Mouse (Mus musculus) gastrocnemius, postnatal 14 days (tissue): ENCODE results near the gene Tinagl1. TPM values are rescaled to one million over a fixed set of nuclear protein-coding genes. Genes with fewer than 3 reads are reported as not detected.

Experiments
- DNase-seq: peaks from one replicate; pipeline ENCODE4 v3.0.0; 2021; ENCODE audit warnings: mixed read lengths
- intact Hi-C: fragments of 180-260 bp; cut with DNase I; formaldehyde crosslinking; loops from one replicate; pipeline ENCODE4 v1.15.1; 2025; ENCODE audit warnings: low total_unique reads
- total RNA-seq, 2 experiments: library from RNA; stranded (reverse); gene quantifications; 2 replicates each; pipeline ENCODE4 v1.2.3; 2021

The Tinagl1 gene
- total RNA-seq, 2 experiments from 2014 or later: 29.3 to 39.2 TPM

- intact Hi-C loops: loop anchor here (10.0 kb wide), 2 partner anchors 147 to 217 kb away; no protein-coding TSS in a partner anchor
- DNase-seq: no peak
Observed at GRCm38 (mm10) chr4:130181886-130182285, 7.0 kb upstream of the Tinagl1 start.

DNA sequence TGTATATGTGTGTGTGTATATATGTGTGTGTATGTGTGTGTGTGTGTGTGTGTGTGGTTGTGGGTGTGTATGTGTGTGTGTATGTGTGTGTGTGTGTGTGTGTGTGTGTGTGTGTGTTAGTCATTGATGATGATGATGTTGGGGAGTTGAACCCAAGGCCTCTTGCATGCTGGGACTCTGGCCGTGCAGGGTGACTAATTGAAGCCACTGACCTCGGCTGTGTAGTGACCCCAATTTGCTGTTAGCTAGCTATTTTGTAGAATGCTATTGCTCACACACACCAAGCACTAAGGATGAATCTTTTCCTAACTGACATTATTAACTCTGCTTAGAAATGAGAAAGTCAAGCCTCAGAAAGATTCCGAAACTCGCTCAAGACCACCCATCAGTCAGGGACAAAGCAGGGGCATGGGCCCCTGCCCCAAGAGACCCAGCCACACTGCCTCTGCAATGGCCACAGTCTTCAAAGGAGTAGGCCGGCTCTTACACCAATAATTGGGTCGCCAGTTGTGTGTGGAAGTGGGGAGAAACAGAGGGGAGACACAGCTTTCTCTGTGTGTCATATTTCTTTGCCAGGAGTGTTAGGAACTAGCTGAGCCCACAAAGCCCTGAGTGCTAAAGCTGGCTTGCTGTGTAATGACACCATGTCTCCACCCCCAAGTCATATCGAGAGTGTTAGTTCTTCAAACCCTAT lies 6.1 kb upstream of the Tinagl1 start:
- no peak for DNase-seq
- intact Hi-C loops: loop anchor here (10.0 kb wide), 2 partner anchors 146 to 216 kb away; no protein-coding TSS in a partner anchor

GRCm38 (mm10) chr4:130179876-130180275 lies 5.0 kb upstream of the Tinagl1 start:
- intact Hi-C loops: loop anchor here (10.0 kb wide), 2 partner anchors 145 to 215 kb away; no protein-coding TSS in a partner anchor
- no peak for DNase-seq

DNA sequence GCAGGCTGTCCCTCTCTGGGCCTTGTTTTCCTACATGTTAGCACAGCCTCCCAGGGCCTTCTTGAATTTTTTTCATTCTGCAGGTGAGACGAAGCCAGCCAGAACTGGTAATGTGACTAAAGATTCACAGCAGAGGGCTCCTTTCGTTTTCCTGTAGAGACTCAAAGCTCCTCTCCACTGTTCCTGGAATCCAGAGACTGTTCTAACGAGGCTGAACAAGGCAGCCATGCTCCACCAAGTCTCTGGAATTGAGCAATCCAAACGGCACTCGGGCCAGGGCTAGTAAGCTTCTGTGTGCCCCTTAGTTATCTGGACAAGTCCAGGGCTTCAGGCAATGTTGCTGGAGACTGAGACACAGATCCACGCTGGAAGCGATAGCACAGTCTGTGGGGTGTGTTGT lies 2.6 kb upstream of the Tinagl1 start:
- intact Hi-C loops: no loop called here
- no peak for DNase-seq

- intact Hi-C loops: no loop called here
Observed at GRCm38 (mm10) chr4:130177087-130177486, 2.2 kb upstream of the Tinagl1 start.

GRCm38 (mm10) chr4:130176156-130176720 lies 1.3 kb upstream of the Tinagl1 start:
- intact Hi-C loops: no loop called here
- no peak for DNase-seq

More at GRCm38 (mm10) chr4:130177087-130177486, 2.2 kb upstream of the Tinagl1 start:
- DNase-seq: no peak

GRCm38 (mm10) chr4:130174335-130175031 lies 439 bp downstream of the Tinagl1 start:
- intact Hi-C loops: no loop called here
- DNase-seq: peak; percentile 37

- intact Hi-C loops: no loop called here
- no peak for DNase-seq
Observed at GRCm38 (mm10) chr4:130173911-130174311, 1.0 kb downstream of the Tinagl1 start.

DNA sequence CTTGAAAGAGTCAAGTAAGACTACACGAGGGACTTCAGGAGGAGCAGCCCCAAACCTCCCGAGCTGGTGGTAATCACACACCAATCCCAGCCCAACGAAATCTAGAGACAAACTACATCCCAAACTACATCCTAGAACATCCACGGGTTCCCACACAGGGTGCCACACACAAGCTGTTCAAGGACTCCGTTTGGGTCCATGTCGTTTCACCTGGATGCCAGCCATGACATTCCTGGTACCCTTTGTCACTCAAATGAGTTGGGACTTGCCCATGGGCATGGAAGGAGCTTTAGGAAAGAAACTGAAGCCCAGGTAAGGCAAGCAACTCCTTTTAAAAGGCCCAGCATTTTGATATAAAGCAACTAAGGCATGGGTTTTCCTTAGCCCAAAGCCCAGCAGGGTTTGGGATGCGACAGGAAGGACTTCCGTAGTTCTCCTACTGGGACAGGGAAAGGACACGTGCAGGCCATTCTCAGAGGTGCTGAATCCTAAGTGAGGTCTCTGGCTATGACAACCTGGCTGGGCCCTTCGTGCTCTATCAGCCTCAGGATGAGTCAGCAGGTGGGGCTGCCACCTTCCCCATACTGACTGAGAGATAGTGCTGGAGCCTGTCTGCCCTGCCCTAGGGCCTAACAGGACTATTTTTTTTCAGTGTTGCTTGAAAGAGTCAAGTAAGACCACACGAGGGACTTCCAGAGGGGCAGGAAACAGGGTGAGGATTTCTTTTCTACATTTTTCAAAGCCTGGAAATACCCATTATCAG lies 1.7 kb downstream of the Tinagl1 start:
- intact Hi-C loops: no loop called here
- DNase-seq: no peak

DNA sequence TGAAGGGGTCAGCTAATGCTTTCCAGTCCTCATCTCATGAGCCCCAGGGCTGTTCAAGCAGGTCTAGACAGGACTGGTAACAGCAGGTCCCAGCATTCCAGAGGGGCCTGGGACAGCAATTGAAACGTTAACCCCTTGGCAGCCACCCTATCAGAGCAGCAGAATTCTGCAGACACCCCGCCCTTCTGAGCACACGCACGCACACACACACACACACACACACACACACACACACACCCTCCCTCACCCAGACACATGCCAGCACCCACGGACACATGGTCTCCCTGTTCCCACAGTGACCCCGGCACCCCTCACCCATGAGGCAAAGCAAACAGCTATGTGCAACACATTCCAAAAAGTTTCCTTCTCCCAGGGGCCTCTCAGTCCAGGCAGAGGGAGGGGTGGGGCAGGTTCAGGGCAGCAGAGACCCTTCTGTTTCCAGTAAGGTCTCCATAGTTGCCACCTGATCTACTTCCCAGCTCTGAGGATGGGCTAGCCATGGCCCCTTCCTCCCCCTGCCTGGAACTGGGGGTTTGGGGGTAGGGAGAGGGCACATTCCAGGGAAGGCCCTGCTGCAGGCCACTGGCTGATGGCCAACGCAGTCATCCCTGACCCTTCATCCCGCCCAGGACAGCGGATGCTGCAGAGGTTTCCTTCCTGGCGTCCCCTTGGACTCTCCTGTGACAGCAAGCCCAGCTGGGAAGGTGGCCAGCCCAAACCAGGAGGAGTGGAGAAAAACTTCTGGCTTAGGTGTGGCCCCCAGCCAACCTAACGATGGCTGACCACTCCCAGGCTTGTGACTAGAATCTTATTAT lies 2.8 kb downstream of the Tinagl1 start:
- intact Hi-C loops: no loop called here
- DNase-seq: peak; percentile 63

- no peak for DNase-seq
- intact Hi-C loops: no loop called here
Observed at GRCm38 (mm10) chr4:130170362-130170761, 4.6 kb downstream of the Tinagl1 start.

DNA sequence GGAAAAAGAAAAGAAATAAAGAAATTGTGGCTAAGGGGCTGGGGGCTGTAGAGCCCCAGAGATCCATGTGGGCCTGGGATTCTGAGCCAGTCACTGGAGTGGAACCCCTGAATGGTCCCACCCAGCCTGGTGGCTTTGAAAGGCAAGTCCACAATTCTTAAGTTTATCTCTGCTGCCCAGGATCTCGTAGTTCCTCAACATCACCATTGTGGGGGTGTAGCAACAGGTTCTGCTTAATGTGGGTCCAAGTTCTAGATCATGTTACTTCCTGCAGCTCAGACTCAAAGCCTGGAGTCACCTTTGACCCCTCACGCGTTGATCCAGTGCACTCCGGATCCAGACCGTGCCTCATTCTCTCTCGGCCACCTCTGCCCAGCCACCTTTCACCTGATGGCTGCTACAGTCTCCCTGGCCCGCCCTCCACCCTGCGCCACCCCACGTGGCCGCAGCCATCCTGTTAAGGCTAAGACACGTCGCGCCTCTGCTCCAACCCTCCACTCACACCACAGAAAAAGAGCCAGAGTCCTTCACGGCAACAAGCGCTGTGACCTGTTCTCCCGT lies 5.4 kb downstream of the Tinagl1 start:
- intact Hi-C loops: no loop called here
- no peak for DNase-seq

DNA sequence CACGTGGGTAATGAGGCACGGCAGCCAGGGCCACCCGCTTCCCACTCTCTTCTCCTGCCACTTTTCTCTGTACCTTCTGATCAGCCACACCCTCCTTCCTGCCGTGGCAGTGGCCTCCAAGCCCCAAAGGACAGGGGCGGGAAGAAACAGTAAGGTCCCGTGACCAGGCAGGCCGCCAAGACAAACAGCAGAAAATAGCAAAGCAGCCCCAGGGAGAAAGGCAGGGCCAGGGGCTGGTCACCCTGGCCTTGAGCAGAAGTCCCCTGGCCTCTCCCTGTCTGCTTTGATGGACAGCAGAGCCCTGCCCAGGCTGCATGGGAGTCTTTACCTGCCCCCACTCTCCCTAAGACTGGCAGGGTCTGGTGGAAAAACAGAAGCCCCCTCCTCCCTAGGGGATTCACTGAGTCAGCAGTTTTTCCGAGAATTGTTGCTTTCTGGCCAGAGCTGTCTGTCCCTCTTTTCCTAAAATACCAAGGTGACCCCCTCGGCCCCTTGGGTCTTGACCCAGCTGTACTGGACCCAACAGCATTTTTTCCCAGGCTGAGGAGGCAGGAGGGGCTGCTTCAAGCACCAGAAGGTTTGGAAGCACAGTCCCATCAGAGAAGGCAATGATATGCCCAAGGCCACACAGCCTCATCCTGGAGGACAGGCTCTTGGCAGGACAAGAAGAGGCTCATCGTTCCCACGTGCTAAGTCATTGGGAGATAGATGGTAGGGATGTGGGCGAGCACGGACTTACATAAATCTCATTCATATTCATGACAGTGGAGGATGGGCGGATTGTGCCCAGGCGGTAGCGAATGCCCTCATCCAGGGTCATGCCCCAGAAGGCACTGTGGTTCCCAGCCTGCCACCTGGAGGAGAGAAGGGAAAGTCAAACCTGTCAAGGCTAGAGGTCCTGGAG lies 6.4 kb downstream of the Tinagl1 start:
- peak; percentile 78 for DNase-seq
- intact Hi-C loops: no loop called here

DNA sequence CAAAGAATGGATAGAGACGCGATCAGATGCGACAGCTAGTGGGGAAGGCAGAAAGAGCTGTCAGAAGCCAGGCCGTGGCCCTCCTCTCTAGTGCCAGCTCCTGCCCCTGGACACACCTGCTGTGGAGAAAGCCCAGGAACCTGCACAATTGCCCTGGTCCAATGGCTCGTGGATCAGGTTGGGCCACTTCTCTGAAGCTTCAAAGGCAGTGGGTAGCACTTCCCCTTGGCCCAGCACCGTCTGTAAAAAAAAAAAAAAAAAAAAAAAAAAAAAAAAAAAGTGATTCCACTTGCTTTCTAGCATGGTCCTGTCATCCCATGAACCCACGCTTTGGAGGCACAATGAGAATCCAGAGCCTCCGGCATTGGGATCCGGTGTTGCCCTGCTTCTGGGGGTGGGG lies 7.1 kb downstream of the Tinagl1 start:
- DNase-seq: no peak
- intact Hi-C loops: no loop called here

- no peak for DNase-seq
- intact Hi-C loops: no loop called here
Observed at GRCm38 (mm10) chr4:130167321-130167720, 7.6 kb downstream of the Tinagl1 start.

GRCm38 (mm10) chr4:130166592-130166991 lies 8.3 kb downstream of the Tinagl1 start:
- no peak for DNase-seq
- intact Hi-C loops: no loop called here

DNA sequence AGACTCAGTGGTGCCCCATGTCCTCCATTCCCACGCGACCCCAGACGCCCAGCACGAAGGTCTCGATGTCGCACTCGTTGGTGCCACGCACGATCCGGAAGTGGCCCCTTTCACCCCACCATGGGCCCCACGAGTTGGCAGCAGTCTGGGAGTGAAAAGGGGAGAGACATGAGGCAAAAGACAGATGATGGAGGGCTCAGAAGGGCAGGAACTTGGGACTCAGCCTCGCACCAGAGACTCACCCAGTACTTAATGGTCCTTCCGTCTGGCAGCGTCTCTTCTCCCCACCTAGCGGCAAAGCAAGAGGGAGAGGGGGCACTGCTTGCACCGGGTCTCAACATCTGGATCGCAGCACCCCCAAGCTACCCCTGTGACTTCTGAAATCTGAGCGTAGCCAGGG lies 8.9 kb downstream of the Tinagl1 start:
- no peak for DNase-seq
- intact Hi-C loops: no loop called here

DNA sequence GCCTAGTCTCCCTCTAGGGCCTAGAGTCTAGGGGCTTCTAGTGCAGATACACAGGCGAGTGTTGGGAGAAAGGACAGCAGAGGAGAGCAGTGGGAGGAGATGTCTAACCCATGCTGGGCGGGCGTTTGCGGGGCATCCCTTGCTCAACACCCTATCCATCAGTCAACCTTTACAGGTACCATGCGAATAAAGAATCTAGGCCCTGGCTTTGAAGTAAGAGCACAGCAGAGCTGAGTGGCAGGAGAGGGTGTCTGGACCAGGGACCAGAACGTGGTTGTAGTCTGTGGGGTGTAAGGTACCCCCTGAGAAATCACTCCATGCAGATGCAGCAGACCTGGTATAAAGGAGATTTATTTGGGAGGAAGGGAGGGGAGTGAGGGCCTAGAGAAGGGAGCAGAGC lies 10.8 kb downstream of the Tinagl1 start:
- DNase-seq: no peak
- intact Hi-C loops: no loop called here
